Mouse (Mus musculus) forebrain, embryonic 11.5 days (tissue): ENCODE data around the gene Dhdh. TPM values are rescaled to one million over a fixed set of nuclear protein-coding genes. Genes with fewer than 3 reads are reported as not detected.

Experiments
- microRNA-seq: library from miRNA; unstranded; fragments of <30 nt; microRNA quantifications from one replicate; pipeline ENCODE4, GENCODE M21; 2016; ENCODE audit not compliant: insufficient number of aligned reads
- polyA plus RNA-seq: library from polyadenylated mRNA; unstranded; fragments of >200 nt; fragmentation: Nextera tagmentation; extraction: Ambion mirVana; gene quantifications from 2 replicates; pipeline ENCODE4 v1.2.1, GENCODE M21; 2014

Dhdh gene
- polyA plus RNA-seq, 1 experiment from 2014 or later = 4.6 TPM

Small RNA genes lying within 50 kb of the gene (microRNA-seq; reads per million reads assigned to microRNA genes)
- gene Gm22133 = not detected

Other genes with a start within 250 kb of the Dhdh start
- 0.60 and 1.1 TPM in 2 replicates for gene Cd37, start 249.7 kb downstream of the Dhdh start, polyA plus RNA-seq
- gene Slc6a16, start 247.7 kb downstream of the Dhdh start, polyA plus RNA-seq = 0.36 TPM in 1 of 2 replicates, not detected in the other
- gene Slc6a21, start 211.3 kb downstream of the Dhdh start, polyA plus RNA-seq = not detected in 2 replicates
- gene Trpm4, start 155.0 kb downstream of the Dhdh start, polyA plus RNA-seq = 5.6 and 6.8 TPM in 2 replicates
- not detected in 2 replicates for gene Hrc, start 153.5 kb downstream of the Dhdh start, polyA plus RNA-seq
- gene Ppfia3, start 121.8 kb downstream of the Dhdh start, polyA plus RNA-seq = 11.6 and 13.0 TPM in 2 replicates
- gene Lin7b, start 118.2 kb downstream of the Dhdh start, polyA plus RNA-seq = 0.48 and 1.5 TPM in 2 replicates
- gene Snrnp70, start 93.1 kb downstream of the Dhdh start, polyA plus RNA-seq = 79.8 and 87.9 TPM in 2 replicates
- not detected in 2 replicates for gene Kcna7, start 83.2 kb downstream of the Dhdh start, polyA plus RNA-seq
- gene Ntf5, start 75.1 kb downstream of the Dhdh start, polyA plus RNA-seq = 0.33 and 0.67 TPM in 2 replicates
- gene Lhb, start 68.0 kb downstream of the Dhdh start, polyA plus RNA-seq = not detected in 2 replicates
- 37.0 and 37.6 TPM in 2 replicates for gene Gys1, start 54.0 kb downstream of the Dhdh start, polyA plus RNA-seq
- gene Ruvbl2, start 50.7 kb downstream of the Dhdh start, polyA plus RNA-seq = 175 and 183 TPM in 2 replicates
- 4,947 and 5,145 TPM in 2 replicates for gene Ftl1, start 28.9 kb downstream of the Dhdh start, polyA plus RNA-seq
- gene Bax, start 21.9 kb downstream of the Dhdh start, polyA plus RNA-seq = 192 and 202 TPM in 2 replicates
- 0.13 and 0.29 TPM in 2 replicates for gene Tulp2, start 6.9 kb downstream of the Dhdh start, polyA plus RNA-seq
- not detected in 2 replicates for gene Gm45808, start 2.0 kb downstream of the Dhdh start, polyA plus RNA-seq
- 90.4 and 109 TPM in 2 replicates for gene Nucb1, start 21.6 kb upstream of the Dhdh start, polyA plus RNA-seq
- gene Ppp1r15a, start 37.5 kb upstream of the Dhdh start, polyA plus RNA-seq = 17.4 and 17.8 TPM in 2 replicates
- 0.80 and 1.5 TPM in 2 replicates for gene Plekha4, start 37.5 kb upstream of the Dhdh start, polyA plus RNA-seq
- gene Hsd17b14, start 66.1 kb upstream of the Dhdh start, polyA plus RNA-seq = 0.25 and 1.2 TPM in 2 replicates
- 24.8 and 25.7 TPM in 2 replicates for gene Bcat2, start 81.3 kb upstream of the Dhdh start, polyA plus RNA-seq
- not detected in 2 replicates for gene Fgf21, start 126.7 kb upstream of the Dhdh start, polyA plus RNA-seq
- gene Fut1, start 128.5 kb upstream of the Dhdh start, polyA plus RNA-seq = not detected in 2 replicates
- not detected in 2 replicates for gene Izumo1, start 133.0 kb upstream of the Dhdh start, polyA plus RNA-seq
- gene Rasip1, start 138.7 kb upstream of the Dhdh start, polyA plus RNA-seq = 6.5 and 7.3 TPM in 2 replicates
- 1.7 and 3.3 TPM in 2 replicates for gene Mamstr, start 151.2 kb upstream of the Dhdh start, polyA plus RNA-seq
- 0.15 TPM in 1 of 2 replicates, not detected in the other for gene Fut2, start 177.6 kb upstream of the Dhdh start, polyA plus RNA-seq
- gene Ntn5, start 195.2 kb upstream of the Dhdh start, polyA plus RNA-seq = 0.41 TPM in 1 of 2 replicates, not detected in the other
- gene Sec1, start 205.6 kb upstream of the Dhdh start, polyA plus RNA-seq = 0.39 and 0.52 TPM in 2 replicates
- 3.6 and 4.1 TPM in 2 replicates for gene Car11, start 211.0 kb upstream of the Dhdh start, polyA plus RNA-seq
- gene Dbp, start 216.3 kb upstream of the Dhdh start, polyA plus RNA-seq = 2.9 and 3.3 TPM in 2 replicates
- gene Rpl18, start 226.7 kb upstream of the Dhdh start, polyA plus RNA-seq = 936 and 958 TPM in 2 replicates
- gene Sphk2, start 229.2 kb upstream of the Dhdh start, polyA plus RNA-seq = 27.0 and 27.9 TPM in 2 replicates
- 0.80 and 1.2 TPM in 2 replicates for gene Fam83e, start 232.4 kb upstream of the Dhdh start, polyA plus RNA-seq
- not detected in 2 replicates for gene Spaca4, start 237.0 kb upstream of the Dhdh start, polyA plus RNA-seq